Mouse (Mus musculus) bone marrow, adult 2 months (tissue): ENCODE measurements around the gene Accs. TPM values are rescaled to one million over a fixed set of nuclear protein-coding genes. Genes with fewer than 3 reads are reported as not detected.

Experiments used
- H3K27ac ChIP-seq: fragments of 200-500 bp; 2 replicates; pipeline ENCODE4 v1.5.1; 2012; ENCODE audit warnings: low read depth, mild to moderate bottlenecking, control low read depth, inconsistent platforms, low read length; ENCODE audit not compliant: control insufficient read depth, poor library complexity, insufficient read depth
- H3K4me1 ChIP-seq: fragments of 200-500 bp; 2 replicates; pipeline ENCODE4 v1.6.1; 2011; ENCODE audit warnings: low read length; ENCODE audit not compliant: control insufficient read depth, insufficient read depth
- H3K4me3 ChIP-seq: fragments of 200-500 bp; replicated peaks from 2 replicates; pipeline ENCODE3; 2011; ENCODE audit warnings: mild to moderate bottlenecking, low read depth, low read length, control low read depth; ENCODE audit not compliant: control insufficient read depth
- CTCF ChIP-seq: fragments of 200-500 bp; IDR thresholded peaks from 2 replicates; pipeline ENCODE4 v1.5.1; 2011; ENCODE audit warnings: low read length, control low read depth; ENCODE audit not compliant: control insufficient read depth, insufficient read depth
- POLR2A ChIP-seq: fragments of 200-500 bp; IDR thresholded peaks from 2 replicates; pipeline ENCODE4 v1.6.1; 2011; ENCODE audit warnings: low read depth, mild to moderate bottlenecking, control low read depth, low read length, borderline replicate concordance; ENCODE audit not compliant: control insufficient read depth
- WGBS: fragments of 180-500 bp; shearing (Covaris S2); methylation state at CpG from one replicate; pipeline ENCODE4 v1.1.7; 2018; 5-methylcytosine and 5-hydroxymethylcytosine counted together
- polyA plus RNA-seq: library from polyadenylated mRNA; stranded (reverse); fragments of >200 nt; gene quantifications from 2 replicates; pipeline ENCODE4 v1.2.4, GENCODE M21; 2011; ENCODE audit warnings: low replicate concordance; ENCODE audit not compliant: missing spikeins, insufficient read depth, insufficient read length

The Accs gene
- polyA plus RNA-seq, 1 experiment, result 6.3 TPM

GRCm38 (mm10) chr2:93840109-93840508 lies 9.6 kb downstream of the Accs start:
- TF ChIP-seq CTCF (no peak), POLR2A (no peak)
- H3K27ac ChIP-seq, result no peak overlapping the region
- no peak overlapping the region for H3K4me3 ChIP-seq
- H3K4me1 ChIP-seq, result no peaks in the 10 kb centered on the region
- WGBS, result 76% methylated on average over 6 of the region's 6 CpGs

- Histone ChIP-seq H3K4me1 (no peaks in the 10 kb centered on the region), H3K27ac (no peak overlapping the region), H3K4me3 (no peak overlapping the region)
- TF ChIP-seq POLR2A, result no peak
- no peak for TF ChIP-seq CTCF
- WGBS, result 95% methylated on average over 4 of the region's 4 CpGs
Observed at GRCm38 (mm10) chr2:93838931-93839330, 10.8 kb downstream of the Accs start.

DNA sequence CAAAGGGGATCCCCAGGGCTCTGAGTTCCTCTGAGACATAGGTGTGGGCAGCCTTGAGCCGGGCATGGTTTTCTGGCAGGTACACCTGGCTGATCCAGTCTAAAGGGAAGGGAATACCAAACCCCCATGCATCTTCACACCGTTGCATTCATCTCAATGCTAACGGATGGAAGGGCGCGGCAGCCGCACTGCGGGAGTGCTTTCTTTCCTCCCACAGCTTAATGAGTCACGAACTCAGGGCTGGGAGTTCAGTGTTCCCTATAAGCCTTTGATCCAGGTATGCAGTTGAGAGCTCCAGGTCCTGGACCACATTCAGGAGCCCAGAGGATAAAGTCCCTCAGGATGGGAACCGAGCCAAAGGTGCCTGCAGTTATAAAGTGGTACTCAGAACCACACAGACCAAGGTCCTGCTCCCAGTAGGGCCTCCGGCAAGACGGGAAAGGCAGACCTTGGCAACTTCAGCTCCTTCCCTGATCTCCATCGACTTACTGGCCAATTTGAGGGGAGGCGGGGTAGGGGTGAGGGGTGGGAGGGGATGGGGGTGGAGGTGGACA lies 13.4 kb downstream of the Accs start:
- Histone ChIP-seq H3K27ac (no peak overlapping the region), H3K4me3 (no peak overlapping the region), H3K4me1 (no peaks in the 10 kb centered on the region)
- 86% methylated on average over 13 of the region's 13 CpGs for WGBS
- no peak for TF ChIP-seq CTCF
- TF ChIP-seq POLR2A, result no peak

DNA sequence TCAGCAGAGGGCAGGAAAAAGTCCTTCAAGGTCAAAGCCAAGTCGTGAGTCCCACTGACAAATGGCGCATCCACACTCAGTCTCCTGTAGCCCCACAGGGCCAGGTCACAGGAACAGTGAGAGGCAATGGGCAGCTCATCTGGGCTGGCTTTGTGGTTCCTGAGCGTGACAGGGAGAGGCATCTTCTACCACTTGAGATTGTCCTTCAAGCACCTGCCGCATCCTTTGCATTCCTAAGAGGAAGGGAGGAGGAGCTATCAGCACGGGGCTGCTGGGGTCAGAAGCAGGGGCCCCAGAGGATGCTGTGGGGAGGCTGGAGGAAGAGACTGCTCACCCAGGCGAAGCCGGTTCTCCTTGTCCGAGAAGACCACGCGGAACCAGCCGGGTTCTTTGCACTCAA lies 14.1 kb downstream of the Accs start:
- 83% methylated on average over 11 of the region's 11 CpGs for WGBS
- Histone ChIP-seq H3K4me1 (no peaks in the 10 kb centered on the region), H3K27ac (no peak overlapping the region), H3K4me3 (no peak overlapping the region)
- no peak for TF ChIP-seq CTCF
- TF ChIP-seq POLR2A, result no peak

GRCm38 (mm10) chr2:93823519-93823918 lies 26.2 kb downstream of the Accs start:
- H3K4me1 ChIP-seq, result no peaks in the 10 kb centered on the region
- no peak overlapping the region for H3K4me3 ChIP-seq
- TF ChIP-seq CTCF (peak; percentile 84), POLR2A (no peak)
- H3K27ac ChIP-seq, result no peak overlapping the region
- WGBS, result 15% methylated on average over 8 of the region's 8 CpGs

GRCm38 (mm10) chr2:93822045-93822749 lies 27.5 kb downstream of the Accs start, which contains the start of gene Ext2:
TSS of gene Ext2 (minus strand) at chr2:93822568.
- peak within 1 kb of the TSS; percentile 76 for H3K4me3 ChIP-seq
- TF ChIP-seq POLR2A, result peak; percentile 68
- peak; percentile 98 for TF ChIP-seq CTCF

DNA sequence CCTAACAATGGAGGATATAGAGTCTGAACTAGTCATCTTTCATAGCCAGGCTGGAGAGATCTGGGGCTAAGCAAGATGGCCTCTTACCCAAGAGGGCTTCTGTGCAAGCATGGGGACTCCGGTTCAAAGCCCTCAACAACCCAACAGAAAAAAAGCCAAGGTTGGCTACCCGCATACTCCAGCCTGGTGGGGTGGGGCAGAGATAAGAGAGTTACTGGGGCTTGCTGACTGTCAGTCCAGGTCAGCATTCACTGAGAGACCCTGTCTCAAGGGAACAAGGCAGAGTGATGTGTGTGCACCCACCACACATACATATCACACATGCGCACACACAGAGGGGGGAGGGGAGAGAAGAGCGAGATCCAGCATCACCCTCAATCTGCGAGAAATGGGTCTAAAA lies 32.0 kb downstream of the Accs start:
- H3K4me1 ChIP-seq, result no peaks in the 10 kb centered on the region
- 84% methylated on average over 5 of the region's 5 CpGs for WGBS
- H3K4me3 ChIP-seq, result no peak overlapping the region
- TF ChIP-seq CTCF (no peak), POLR2A (no peak)
- H3K27ac ChIP-seq, result no peak overlapping the region

More at GRCm38 (mm10) chr2:93822045-93822749, 27.5 kb downstream of the Accs start, which contains the start of gene Ext2:
- Histone ChIP-seq H3K27ac (no peak within 1 kb of the TSS), H3K4me1 (no peaks in the 10 kb centered on the region)
- WGBS, result under 1% methylated on average over 66 of the region's 66 CpGs

DNA sequence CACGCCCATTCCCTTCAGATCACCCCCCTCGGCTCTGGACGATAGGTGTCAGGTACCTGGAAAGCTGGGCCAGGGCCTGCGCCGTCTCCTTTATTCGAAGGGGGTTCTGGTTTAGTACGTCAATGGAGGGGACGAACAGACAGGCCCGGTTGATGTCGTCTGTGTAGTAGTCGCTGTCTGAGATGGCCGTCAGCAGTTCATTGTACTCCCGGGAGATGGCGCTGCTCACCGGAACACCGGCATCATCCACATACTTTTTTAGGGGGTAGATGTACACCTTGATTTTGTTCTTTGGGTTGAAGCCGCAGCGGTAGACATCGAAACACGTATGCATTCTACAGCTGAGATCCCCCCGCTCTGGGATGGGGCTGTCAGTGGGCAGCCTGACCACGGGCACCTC lies 36.4 kb downstream of the Accs start:
- Histone ChIP-seq H3K4me1 (no peaks in the 10 kb centered on the region), H3K27ac (no peak overlapping the region)
- 93% methylated on average over 22 of the region's 22 CpGs for WGBS

More for the DNA sequence above, 36.4 kb downstream of the Accs start:
- H3K4me3 ChIP-seq, result no peak overlapping the region
- TF ChIP-seq POLR2A (no peak), CTCF (no peak)
